Mouse (Mus musculus): ENCODE measurements around the gene Snrpn. TPM values are rescaled to one million over a fixed set of nuclear protein-coding genes. Genes with fewer than 3 reads are reported as not detected.

Gene Snrpn
- polyA plus RNA-seq, 1 experiment from 2014 or later, result 775 TPM

GRCm38 (mm10) chr7:59978646-59979045 is 161.4 kb downstream of the Snrpn start:
- no peaks in the 10 kb centered on the region for H3K27me3 ChIP-seq (ENCODE audit: control insufficient read depth, insufficient read depth, low read length)
- no peak overlapping the region for H3K4me2 ChIP-seq (ENCODE audit: low read length)
- DNase-seq (no peak), ATAC-seq (ENCODE audit: low FRiP score, low TSS enrichment) (no peak)
- 77% methylated on average over 1 of the region's 1 CpGs for WGBS
- no peak overlapping the region for H3K9ac ChIP-seq (replicated peaks; ENCODE audit: low read length)
- H3K4me3 ChIP-seq (replicated peaks; ENCODE audit: low read depth, low read length), result no peak overlapping the region
- no peaks in the 10 kb centered on the region for H3K9me3 ChIP-seq (ENCODE audit: control insufficient read depth, low read length)
- no peak overlapping the region for H3K27ac ChIP-seq (replicated peaks; ENCODE audit: low read depth, low read length)
- H3K4me1 ChIP-seq (ENCODE audit: control insufficient read depth, insufficient read depth, low read length), result no peaks in the 10 kb centered on the region
- peaks cover 26% of the 10 kb centered on the region for H3K36me3 ChIP-seq (ENCODE audit: control insufficient read depth, insufficient read depth, low read length)

Other genes starting within 250 kb of the Snrpn start
- 590 and 696 TPM in 2 replicates for gene Snurf, start 135.2 kb downstream of the Snrpn start, polyA plus RNA-seq (2014; fragmentation: Nextera tagmentation; extraction: Ambion mirVana)
- gene Gm38393, start 135.2 kb downstream of the Snrpn start, polyA plus RNA-seq (2014; fragmentation: Nextera tagmentation; extraction: Ambion mirVana), result 7.9 and 10.8 TPM in 2 replicates